Mouse (Mus musculus) liver, postnatal 0 days (tissue): ENCODE data around the gene Brf1.

ENCODE experiments used
- CTCF ChIP-seq: sonication (generic); IDR thresholded peaks from 2 replicates; pipeline ENCODE4 v1.5.1; 2016; ENCODE audit warnings: antibody characterized with exemption, low read depth
- EP300 ChIP-seq: IDR thresholded peaks from 2 replicates; pipeline ENCODE4 v1.6.1; 2016; ENCODE audit warnings: antibody characterized with exemption, low read depth, mild to moderate bottlenecking

DNA sequence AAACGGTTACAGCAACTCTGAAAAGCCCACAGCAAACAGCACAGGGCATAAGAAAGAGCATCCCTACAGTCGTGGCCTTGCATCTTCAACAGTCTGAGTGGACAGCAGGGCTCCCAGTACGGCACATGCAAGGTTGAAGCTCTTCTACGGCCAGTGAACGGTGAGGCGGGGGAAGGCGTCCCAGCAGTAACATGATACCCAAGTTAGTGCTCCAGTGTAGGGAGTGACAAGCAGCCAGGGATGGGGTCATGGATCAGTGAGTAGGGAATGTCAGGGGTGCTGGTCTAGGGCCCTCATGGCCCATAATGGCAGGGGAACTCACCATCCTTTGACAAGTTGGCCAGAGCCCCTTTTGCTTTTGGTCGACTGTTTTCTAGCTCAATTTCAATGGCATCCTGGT is 31.6 kb downstream of the Brf1 start:
- TF ChIP-seq CTCF (no peak), EP300 (no peak)
